Mouse (Mus musculus): ENCODE measurements at regions not wholly inside any gene's neighbourhood (a gene's known extent, or its start where the extent isn't known, plus 50 kb on each side); places are given as distances from the start of the nearest gene placed in this dataset.

DNA sequence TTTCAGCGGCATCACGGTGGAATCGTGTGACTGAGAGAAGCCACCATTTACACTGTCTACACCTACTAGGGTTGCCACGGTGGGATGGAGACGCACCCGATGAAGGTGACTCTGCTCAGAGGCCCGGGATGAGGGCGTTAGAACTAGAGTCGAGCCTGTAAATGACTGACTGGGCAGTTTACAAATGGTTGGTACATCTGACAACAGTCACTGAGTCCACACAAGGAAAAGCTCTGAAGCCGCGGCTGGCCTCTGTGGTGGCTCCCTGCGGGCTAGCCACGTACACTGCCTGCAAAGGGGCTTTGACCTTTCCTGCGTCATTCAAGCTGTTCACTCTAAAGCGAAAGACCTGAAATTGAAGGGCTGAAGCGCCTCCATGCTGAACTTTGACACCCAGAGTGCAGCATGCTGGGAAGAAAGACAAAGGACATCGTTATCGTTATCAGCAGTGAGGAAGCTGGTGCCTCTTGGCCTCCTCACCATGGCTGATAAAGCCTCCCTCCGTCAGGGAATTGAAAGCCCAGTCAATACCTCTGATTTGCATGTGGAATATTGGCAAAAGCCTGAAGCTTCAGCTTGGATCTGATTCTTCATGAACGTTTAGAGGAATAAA, 462.1 kb upstream of the Arglu1 start:
- TF ChIP-seq CTCF (IDR thresholded peaks at IDR 0.05; ENCODE audit: borderline replicate concordance, extremely low read depth, insufficient read depth, insufficient read length) (no peak), POLR2A (IDR thresholded peaks at IDR 0.05; ENCODE audit: borderline replicate concordance, extremely low read depth, insufficient read depth, insufficient read length, poor library complexity, severe bottlenecking) (no peak)
- no peak for DNase-seq (ENCODE audit: low read depth)

DNA sequence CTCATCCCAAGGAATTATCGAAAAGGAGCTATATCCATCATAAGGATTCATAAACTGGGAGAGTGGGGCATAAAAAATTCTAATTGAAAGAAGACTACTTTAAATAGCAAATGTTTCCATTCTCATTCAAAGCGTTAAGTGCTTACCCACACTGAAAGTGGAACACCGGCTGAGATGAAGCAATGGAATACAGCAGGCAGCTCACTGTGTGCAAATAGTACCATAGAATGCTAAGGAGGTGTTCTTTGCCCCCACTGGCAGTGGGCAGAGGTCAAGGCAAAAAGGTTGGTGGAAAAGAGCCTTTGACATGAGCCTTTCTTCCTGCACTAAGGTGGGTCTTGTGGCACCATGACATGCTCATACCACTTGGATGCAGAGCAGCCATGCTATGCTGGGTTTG, 454.0 kb upstream of the Arglu1 start:
- TF ChIP-seq POLR2A (IDR thresholded peaks at IDR 0.05; ENCODE audit: borderline replicate concordance, extremely low read depth, insufficient read depth, insufficient read length, poor library complexity, severe bottlenecking) = no peak
- TF ChIP-seq CTCF (IDR thresholded peaks at IDR 0.05; ENCODE audit: borderline replicate concordance, extremely low read depth, insufficient read depth, insufficient read length) = no peak
- DNase-seq (ENCODE audit: low read depth) = no peak

GRCm38 (mm10) chr8:9139781-9140180, 449.5 kb upstream of the Arglu1 start:
- no peak for DNase-seq (ENCODE audit: low read depth)
- TF ChIP-seq CTCF (IDR thresholded peaks at IDR 0.05; ENCODE audit: borderline replicate concordance, extremely low read depth, insufficient read depth, insufficient read length) = no peak
- TF ChIP-seq POLR2A (IDR thresholded peaks at IDR 0.05; ENCODE audit: borderline replicate concordance, extremely low read depth, insufficient read depth, insufficient read length, poor library complexity, severe bottlenecking) = no peak

DNA sequence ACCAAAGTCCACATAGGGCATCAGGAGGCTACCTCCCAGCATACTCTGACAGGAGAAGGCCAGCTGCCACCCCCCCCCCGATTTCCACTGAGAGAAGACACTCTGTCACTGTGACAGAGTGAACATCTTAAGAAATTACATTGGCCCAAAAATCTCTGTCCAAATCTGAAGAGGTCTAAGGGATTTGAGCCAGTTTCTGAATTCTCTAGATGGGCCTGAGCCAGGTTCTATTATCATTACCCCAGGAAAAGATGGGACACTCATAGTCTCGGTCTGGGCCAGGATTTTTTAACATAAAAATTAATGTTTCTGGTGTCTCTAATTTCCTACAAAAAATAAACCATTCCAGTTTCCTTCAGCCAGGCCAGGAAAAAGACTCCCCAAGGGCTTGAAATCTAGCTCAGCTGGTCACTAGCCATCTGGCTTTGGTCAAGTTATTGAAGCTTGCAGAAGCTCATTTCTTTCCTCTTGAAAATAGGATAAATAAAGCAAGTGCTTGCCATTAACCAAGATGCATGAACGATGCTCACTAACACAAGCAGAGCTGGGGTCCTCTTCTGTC, 448.8 kb upstream of the Arglu1 start:
- TF ChIP-seq CTCF (IDR thresholded peaks at IDR 0.05; ENCODE audit: borderline replicate concordance, extremely low read depth, insufficient read depth, insufficient read length) (no peak), POLR2A (IDR thresholded peaks at IDR 0.05; ENCODE audit: borderline replicate concordance, extremely low read depth, insufficient read depth, insufficient read length, poor library complexity, severe bottlenecking) (no peak)
- no peak for DNase-seq (ENCODE audit: low read depth)

DNA sequence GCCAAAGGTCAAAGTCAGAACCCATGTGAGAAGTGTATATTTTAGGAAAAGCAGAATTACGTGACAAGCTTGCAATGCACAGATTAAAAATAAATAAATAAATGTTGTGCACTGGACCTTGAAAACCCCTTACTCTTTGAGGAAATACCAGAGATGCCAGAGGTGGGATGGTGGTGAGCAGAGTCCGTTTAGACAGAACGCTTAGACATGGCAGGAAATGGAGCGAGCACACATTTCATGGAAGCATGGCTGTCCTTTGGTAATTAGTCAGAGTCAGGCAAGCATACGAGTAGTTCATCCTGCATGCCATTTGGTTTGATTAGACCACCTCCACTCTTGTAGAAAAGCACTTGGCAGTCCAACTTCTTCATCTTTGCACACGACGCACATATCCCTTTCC, 443.4 kb upstream of the Arglu1 start:
- DNase-seq (ENCODE audit: low read depth) = no peak
- TF ChIP-seq POLR2A (IDR thresholded peaks at IDR 0.05; ENCODE audit: borderline replicate concordance, extremely low read depth, insufficient read depth, insufficient read length, poor library complexity, severe bottlenecking) (no peak), CTCF (IDR thresholded peaks at IDR 0.05; ENCODE audit: borderline replicate concordance, extremely low read depth, insufficient read depth, insufficient read length) (no peak)

- TF ChIP-seq POLR2A (IDR thresholded peaks at IDR 0.05; ENCODE audit: borderline replicate concordance, extremely low read depth, insufficient read depth, insufficient read length, poor library complexity, severe bottlenecking) = no peak
- DNase-seq (ENCODE audit: low read depth) = peak; percentile 64
These were observed 442.4 kb upstream of the Arglu1 start for GRCm38 (mm10) chr8:9132612-9133218.

DNA sequence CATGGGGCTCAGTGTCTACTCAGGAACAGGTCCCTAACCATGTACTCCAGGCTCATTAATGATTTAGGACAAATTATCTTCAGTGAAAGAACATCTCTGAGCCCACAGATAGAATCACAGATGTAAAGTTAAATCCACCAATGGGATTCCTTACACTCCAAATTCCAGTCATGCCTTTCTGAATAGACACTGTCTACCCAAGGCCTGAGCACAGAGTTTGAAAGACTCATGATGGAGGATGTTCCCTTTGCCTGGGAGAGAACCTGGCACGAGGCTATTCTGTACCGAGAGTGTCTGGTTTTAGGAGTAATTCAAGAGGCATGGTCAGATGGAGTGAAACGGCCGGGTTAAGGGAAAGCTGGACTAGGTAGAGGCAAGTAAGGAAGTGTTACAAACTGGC, 440.9 kb upstream of the Arglu1 start:
- TF ChIP-seq CTCF (IDR thresholded peaks at IDR 0.05; ENCODE audit: borderline replicate concordance, extremely low read depth, insufficient read depth, insufficient read length) (no peak), POLR2A (IDR thresholded peaks at IDR 0.05; ENCODE audit: borderline replicate concordance, extremely low read depth, insufficient read depth, insufficient read length, poor library complexity, severe bottlenecking) (no peak)
- DNase-seq (ENCODE audit: low read depth) = no peak

DNA sequence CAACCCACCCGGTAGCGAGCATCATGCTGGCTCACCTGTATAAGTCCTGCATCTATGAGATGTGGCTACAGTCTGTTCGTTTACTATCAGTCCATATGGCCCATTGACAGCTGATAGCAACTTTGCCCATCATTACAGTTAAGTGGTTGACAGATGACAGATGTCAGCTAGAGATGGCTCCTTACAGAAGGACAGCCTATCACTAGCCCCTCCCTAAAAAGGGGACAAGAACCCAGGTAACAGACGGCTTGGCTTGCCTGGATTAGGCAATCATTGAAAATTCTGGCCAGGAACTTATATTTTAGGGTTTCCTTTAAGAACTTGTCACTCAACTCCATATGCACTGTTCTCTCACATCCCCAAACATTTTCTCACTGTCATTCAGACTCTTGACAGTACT, 434.2 kb upstream of the Arglu1 start:
- TF ChIP-seq CTCF (IDR thresholded peaks at IDR 0.05; ENCODE audit: borderline replicate concordance, extremely low read depth, insufficient read depth, insufficient read length) (no peak), POLR2A (IDR thresholded peaks at IDR 0.05; ENCODE audit: borderline replicate concordance, extremely low read depth, insufficient read depth, insufficient read length, poor library complexity, severe bottlenecking) (no peak)
- DNase-seq (ENCODE audit: low read depth) = peak; percentile 92

DNA sequence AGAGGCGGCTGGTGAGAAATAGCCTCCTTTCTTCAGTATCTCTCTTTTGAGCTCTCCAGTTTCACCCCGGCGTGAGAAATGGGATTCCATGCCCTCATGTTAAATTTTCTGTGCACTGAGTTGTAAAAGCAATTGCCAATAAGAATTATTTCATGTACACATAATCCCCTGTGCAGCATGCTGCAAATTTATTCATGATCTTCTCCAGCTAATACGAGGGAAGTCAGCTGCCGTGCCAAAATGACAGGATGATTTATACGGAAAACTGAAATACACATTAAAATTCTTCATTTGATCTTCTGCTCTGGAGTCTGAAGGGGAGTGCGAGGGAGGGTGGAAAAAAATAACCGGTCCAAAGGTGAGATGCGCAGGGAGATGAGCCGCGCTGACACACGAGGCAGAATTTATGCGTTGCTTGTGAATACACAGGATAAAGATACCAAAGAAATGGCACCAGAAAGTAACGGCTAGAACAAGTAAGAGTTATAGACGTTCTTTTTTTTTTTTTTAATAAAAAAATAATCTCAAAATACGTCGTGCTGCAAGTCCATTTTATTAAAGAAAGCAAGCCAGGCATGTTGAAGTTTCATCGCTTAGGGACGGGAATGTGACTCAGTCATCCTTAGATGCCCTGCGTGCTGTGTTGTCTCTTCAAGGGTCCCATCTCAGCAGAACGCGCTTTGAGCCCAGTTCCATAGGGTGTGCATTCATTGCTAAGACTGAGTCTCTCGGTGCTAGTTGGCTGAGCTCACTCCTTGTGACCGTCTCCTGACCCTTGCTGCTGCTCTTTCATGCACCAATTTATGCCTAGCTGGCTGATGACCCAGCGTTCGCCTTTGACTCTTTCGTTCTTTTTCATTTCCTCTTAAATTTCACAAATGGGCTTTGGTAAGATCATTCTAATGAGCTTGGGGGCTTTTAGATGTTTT, 427.8 kb upstream of the Arglu1 start:
- TF ChIP-seq POLR2A (IDR thresholded peaks at IDR 0.05; ENCODE audit: borderline replicate concordance, extremely low read depth, insufficient read depth, insufficient read length, poor library complexity, severe bottlenecking) (no peak), CTCF (IDR thresholded peaks at IDR 0.05; ENCODE audit: borderline replicate concordance, extremely low read depth, insufficient read depth, insufficient read length) (no peak)
- peak; percentile 78 for DNase-seq (ENCODE audit: low read depth)

GRCm38 (mm10) chr8:9095980-9096379, 405.7 kb upstream of the Arglu1 start:
- TF ChIP-seq CTCF (IDR thresholded peaks at IDR 0.05; ENCODE audit: borderline replicate concordance, extremely low read depth, insufficient read depth, insufficient read length) (no peak), POLR2A (IDR thresholded peaks at IDR 0.05; ENCODE audit: borderline replicate concordance, extremely low read depth, insufficient read depth, insufficient read length, poor library complexity, severe bottlenecking) (no peak)
- DNase-seq (ENCODE audit: low read depth) = no peak

GRCm38 (mm10) chr8:9094002-9094401, 403.7 kb upstream of the Arglu1 start:
- peak; percentile 38 for DNase-seq (ENCODE audit: low read depth)
- TF ChIP-seq CTCF (IDR thresholded peaks at IDR 0.05; ENCODE audit: borderline replicate concordance, extremely low read depth, insufficient read depth, insufficient read length) = no peak
- no peak for TF ChIP-seq POLR2A (IDR thresholded peaks at IDR 0.05; ENCODE audit: borderline replicate concordance, extremely low read depth, insufficient read depth, insufficient read length, poor library complexity, severe bottlenecking)
